Mouse (Mus musculus) CD4-positive helper T cell, adult 2 months (primary cell): ENCODE measurements around the gene Pgap2.
"Not testable (repeated sequence)": the region's sequence is repeated elsewhere in the genome, so short reads cannot be mapped to it uniquely, and the experiment has no call there.

Source experiments
- DNase-seq: peaks from one replicate; pipeline ENCODE4 v3.0.0-alpha.2; 2012; ENCODE audit warnings: low read depth, missing footprints, low spot score

Gene Pgap2

GRCm38 (mm10) chr7:102266021-102266400 lies 56.0 kb downstream of the Pgap2 start:
- DNase-seq = not testable (repeated sequence)

DNA sequence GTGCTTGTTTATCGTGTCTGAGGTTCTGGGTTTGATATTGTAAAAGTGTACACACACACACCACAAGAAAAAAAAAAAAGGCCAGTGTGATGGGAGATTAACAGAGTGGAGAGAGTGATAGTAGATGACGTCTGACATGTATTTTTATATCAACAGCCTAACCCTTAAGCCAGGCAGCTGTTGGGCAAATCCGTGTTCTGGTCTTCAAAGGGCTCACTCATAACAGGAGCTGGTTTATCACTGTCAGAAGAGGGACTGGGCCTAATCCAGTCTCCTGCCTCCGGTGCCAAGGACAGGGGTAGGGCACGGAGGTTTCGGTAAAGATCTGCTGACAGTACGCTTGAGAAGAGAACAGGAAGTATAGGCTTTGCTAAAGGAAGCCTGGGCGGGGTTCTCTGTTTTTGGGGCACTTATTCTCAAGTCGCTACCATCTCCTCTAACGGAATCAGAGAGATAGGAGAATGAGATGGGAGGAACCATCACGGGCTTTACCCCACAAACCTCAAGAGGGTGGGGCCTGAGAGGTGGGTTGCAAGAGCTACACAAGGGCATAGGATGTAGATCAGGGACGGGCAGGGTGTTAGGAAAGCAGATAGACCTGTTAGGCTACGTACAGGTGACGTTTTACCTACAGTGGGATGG lies 56.5 kb downstream of the Pgap2 start:
- DNase-seq = peak; percentile 95

DNA sequence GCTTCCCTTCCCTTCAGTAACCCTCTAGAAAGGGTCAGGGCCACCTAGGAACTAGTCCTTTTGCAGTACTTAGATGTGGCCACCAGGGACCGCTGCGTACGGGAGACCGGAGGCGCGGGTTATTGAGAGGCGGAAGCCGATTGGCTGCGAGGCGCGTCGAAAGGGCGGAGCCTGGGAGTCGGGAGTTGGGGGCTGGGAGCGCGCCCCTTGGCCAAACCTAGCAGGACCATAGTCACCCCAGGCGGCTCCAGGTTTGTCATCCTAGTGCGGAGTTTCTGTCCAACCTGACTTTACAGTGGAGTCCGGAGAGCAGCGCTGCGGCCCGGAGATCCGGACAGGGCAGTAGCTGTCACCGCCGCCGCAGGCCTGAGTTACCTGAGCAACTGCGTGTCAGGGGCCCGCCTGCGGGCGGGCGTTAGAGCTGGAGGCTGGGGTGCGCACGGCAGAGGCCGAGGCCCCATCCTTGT lies 57.1 kb downstream of the Pgap2 start:
- peak; percentile 95 for DNase-seq

- DNase-seq = peak; percentile 84
Measured at GRCm38 (mm10) chr7:102267601-102268394, 57.8 kb downstream of the Pgap2 start, which contains the start of gene Stim1. TSS of gene Stim1 (plus strand) at chr7:102267806.

DNA sequence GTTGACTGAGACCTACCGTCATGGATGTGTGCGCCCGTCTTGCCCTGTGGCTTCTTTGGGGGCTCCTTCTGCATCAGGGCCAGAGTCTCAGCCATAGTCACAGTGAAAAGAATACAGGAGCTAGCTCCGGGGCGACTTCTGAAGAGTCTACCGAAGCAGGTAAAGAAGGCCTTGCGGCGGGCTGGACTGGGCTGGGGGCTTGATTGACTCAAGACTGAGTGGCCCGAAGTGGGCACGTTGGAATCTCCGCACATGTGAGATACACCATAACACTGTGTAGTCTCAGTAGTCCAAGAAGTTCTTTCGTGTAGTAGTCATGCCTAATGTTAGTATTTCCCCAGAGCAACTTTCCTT lies 58.4 kb downstream of the Pgap2 start:
- no peak for DNase-seq

DNA sequence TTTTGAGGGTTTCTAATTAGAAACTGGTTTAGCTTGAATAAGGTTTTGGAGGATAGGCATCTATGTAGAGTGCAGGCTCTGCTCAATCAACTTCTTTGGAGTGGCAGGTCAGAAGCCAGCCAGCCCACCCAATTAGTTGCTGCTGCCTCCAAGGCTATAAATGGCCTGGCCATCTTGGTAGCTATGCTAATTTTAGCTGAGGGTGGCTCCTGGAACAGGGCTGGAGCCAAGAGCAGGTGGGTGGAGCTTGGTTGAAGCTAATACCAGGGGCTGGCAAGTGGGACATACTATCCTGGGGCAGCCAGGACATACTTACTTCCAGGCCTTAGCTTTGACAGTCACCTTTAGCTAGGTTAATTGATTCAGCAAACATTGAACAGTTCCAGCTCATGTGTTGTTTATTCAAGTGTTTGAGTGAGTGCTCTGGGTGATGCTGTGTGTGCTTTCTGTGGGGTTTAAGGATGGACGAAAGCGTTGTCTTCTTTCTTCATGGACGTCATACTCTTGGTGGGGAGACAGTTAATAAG lies 62.5 kb downstream of the Pgap2 start:
- DNase-seq = no peak

- no peak for DNase-seq
Measured at GRCm38 (mm10) chr7:102281403-102281802, 71.4 kb downstream of the Pgap2 start.

DNA sequence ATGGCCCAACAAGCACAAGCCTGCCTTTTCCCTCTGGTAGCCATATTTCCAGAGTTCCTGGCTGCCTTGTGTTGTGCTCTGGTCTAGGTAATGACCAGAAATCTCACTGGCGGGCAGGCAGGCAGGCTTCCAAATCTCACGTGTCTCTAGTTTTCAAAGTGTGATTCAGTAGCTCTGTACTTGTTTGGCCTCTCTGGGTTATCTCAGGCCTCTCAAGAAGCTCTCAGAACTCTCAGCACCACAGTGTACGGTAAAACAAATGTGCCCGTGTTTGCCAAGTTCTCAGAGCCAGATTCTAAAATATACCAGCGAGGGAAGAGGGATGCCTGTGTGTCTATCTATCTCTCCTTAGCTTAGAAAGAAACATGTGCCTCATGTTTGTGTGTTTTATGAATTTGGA lies 72.3 kb downstream of the Pgap2 start:
- no peak for DNase-seq
